Comparison of ENCODE assay signal across 11 mouse cellular contexts in the genomic region with DNA sequence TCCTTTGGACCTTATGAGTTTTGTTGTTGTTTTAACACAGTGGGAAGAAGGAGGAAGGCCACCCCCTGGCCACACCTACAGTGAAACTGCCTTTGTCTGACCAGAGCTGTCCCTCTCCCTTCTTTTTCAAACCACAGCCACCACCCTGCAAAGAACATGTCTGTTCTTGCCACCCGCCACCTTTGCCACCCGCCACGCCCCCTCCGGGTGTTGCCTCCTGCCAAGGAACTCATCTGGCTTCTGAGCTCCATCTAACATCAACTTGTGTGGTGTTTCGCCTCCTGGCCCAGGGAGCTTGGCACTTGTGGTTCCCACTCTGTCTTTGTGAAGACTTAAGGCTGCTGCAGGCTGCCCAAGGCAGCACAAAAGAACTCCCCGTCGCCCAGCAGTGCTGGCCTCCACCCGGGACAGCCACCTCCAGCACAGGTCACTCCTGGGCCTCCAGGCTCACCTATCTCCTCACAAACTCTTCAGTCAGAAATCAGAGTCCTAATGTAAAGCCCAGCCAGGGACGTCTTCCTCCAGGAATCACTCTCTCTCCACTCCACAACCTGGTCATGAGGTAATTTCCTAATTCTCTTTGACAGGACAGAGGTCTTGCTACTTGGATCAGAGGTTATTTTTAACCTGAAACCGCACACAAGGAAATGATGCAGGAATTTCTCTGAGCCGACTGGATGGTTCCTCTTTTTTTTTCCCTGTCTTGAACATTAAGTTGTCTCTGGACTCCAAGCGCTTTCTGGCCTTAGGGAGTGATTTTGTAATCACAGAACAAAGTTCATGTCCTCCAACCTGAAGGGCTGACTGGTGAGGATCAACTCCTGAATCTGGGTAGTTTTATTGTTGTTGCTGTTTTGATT. TPM values are rescaled to one million over a fixed set of nuclear protein-coding genes. Genes with fewer than 3 reads are reported as not detected.
DNase-seq lines count a peak whose midpoint lies in the region; ATAC-seq and TF ChIP-seq lines count a peak whose summit lies in the region.
"Had no signal": no experiment of that assay in that cellular context is flagged by ENCODE, and none has a peak within 500 bp of the region (broad histone marks: within the 10 kb centered on the region; RNA-seq: fewer than 3 reads in every experiment).

No protein-coding gene starts in this region.

- H3K4me3 ChIP-seq in forebrain, embryonic 10.5 days = no peak overlapping the region
- H3K4me3 ChIP-seq in forebrain, postnatal 0 days (ENCODE audit: low read depth, low read length) = no peak overlapping the region
- no peak overlapping the region for H3K4me3 ChIP-seq in kidney, embryonic 16.5 days (ENCODE audit: low read length)

- H3K4me1 ChIP-seq in forebrain, embryonic 10.5 days = peaks cover 34% of the 10 kb centered on the region
- H3K4me1 ChIP-seq in forebrain, postnatal 0 days (ENCODE audit: insufficient read depth) = no peaks in the 10 kb centered on the region
- H3K4me1 ChIP-seq in kidney, embryonic 16.5 days (ENCODE audit: insufficient read depth, low read length) = peaks cover 10% of the 10 kb centered on the region

- no peak for TF ChIP-seq CTCF in forebrain, postnatal 0 days (IDR thresholded peaks at IDR 0.05; ENCODE audit: low read depth)

- ATAC-seq in forebrain, postnatal 0 days = no peak
- no peak for ATAC-seq in kidney, embryonic 16.5 days (ENCODE audit: low FRiP score, low TSS enrichment)
- peak; percentile 78 for ATAC-seq in common myeloid progenitor, adult 5-6 weeks (replicated peaks; ENCODE audit: low read depth, poor library complexity, severe bottlenecking)
- peak; percentile 62 for ATAC-seq in monocyte, adult 5-6 weeks (replicated peaks; ENCODE audit: insufficient number of reproducible peaks, low FRiP score, low TSS enrichment, poor library complexity, severe bottlenecking)

- 76% methylated on average over 12 of the region's 12 CpGs for WGBS in forebrain, embryonic 10.5 days
- whole genome bisulfite sequencing in forebrain, postnatal 0 days = 74% methylated on average over 12 of the region's 12 CpGs
- WGBS in kidney, embryonic 16.5 days = 64% methylated on average over 12 of the region's 12 CpGs

- peak overlapping the region; percentile 67; the same call in 1 of the 2 replicates for H3K27ac ChIP-seq in forebrain, embryonic 10.5 days
- no peak overlapping the region for H3K27ac ChIP-seq in forebrain, postnatal 0 days (ENCODE audit: low read depth, low read length)
- no peak overlapping the region for H3K27ac ChIP-seq in kidney, embryonic 16.5 days (ENCODE audit: low read length)
- H3K27ac ChIP-seq: kidney, postnatal 0 days had no signal

- H3K27me3 ChIP-seq in forebrain, embryonic 10.5 days (ENCODE audit: poor library complexity, severe bottlenecking) = peaks cover 19% of the 10 kb centered on the region
- H3K27me3 ChIP-seq in forebrain, postnatal 0 days (ENCODE audit: insufficient read depth, low read length) = no peaks in the 10 kb centered on the region
- H3K27me3 ChIP-seq in kidney, embryonic 16.5 days (ENCODE audit: insufficient read depth, low read length) = peaks cover 3% of the 10 kb centered on the region; the same call in 1 of the 2 replicates

- no peak overlapping the region for H3K9ac ChIP-seq in forebrain, postnatal 0 days
- 0 out of 2 replicates have a peak overlapping the region, but pooled peaks have one; percentile 8 for H3K9ac ChIP-seq in kidney, embryonic 16.5 days (replicated peaks; ENCODE audit: low read length)

- H3K4me2 ChIP-seq in forebrain, postnatal 0 days (ENCODE audit: low read depth) = no peak overlapping the region
- H3K4me2 ChIP-seq in kidney, embryonic 16.5 days (replicated peaks; ENCODE audit: low read depth, low read length) = no peak overlapping the region

- no peaks in the 10 kb centered on the region for H3K36me3 ChIP-seq in forebrain, embryonic 10.5 days (replicated peaks)
- H3K36me3 ChIP-seq in forebrain, postnatal 0 days (ENCODE audit: insufficient read depth) = no peaks in the 10 kb centered on the region
- H3K36me3 ChIP-seq in kidney, embryonic 16.5 days (ENCODE audit: insufficient read depth, low read length) = no peaks in the 10 kb centered on the region

- no peaks in the 10 kb centered on the region for H3K9me3 ChIP-seq in forebrain, embryonic 10.5 days
- no peaks in the 10 kb centered on the region for H3K9me3 ChIP-seq in forebrain, postnatal 0 days (ENCODE audit: low read length)
- H3K9me3 ChIP-seq in kidney, embryonic 16.5 days (ENCODE audit: low read length) = no peaks in the 10 kb centered on the region

- no peak for DNase-seq in forebrain, embryonic 10.5 days (ENCODE audit: extremely low spot score, low spot score)
- DNase-seq in forebrain, postnatal 0 days = no peak
- no peak for DNase-seq in kidney, postnatal 14 days
- no peak for DNase-seq in cerebellum, adult 11-12 months
- DNase-seq in embryo, embryonic 10 days (ENCODE audit: low spot score) = no peak
- DNase-seq: gastrocnemius, postnatal 10 days; spleen, adult 18-20 months had no signal

RNA-seq across cellular contexts. Expression of a gene that starts 18.5 kb away (rescaled TPM):
- 0.07 and 0.21 TPM in 2 replicates for polyA plus RNA-seq in forebrain, embryonic 10.5 days (2016; fragmentation: Nextera tagmentation; extraction: Ambion mirVana)
- 7.3 and 8.5 TPM in 2 replicates for total RNA-seq in forebrain, postnatal 0 days (2014; rRNA removed)
- polyA plus RNA-seq in forebrain, postnatal 0 days (2015; fragmentation: Nextera tagmentation; extraction: Ambion mirVana) = 2.8 and 3.4 TPM in 2 replicates
- polyA plus RNA-seq in kidney, embryonic 16.5 days (2015; fragmentation: Nextera tagmentation; extraction: Ambion mirVana) = 0.06 and 0.21 TPM in 2 replicates
- total RNA-seq in common myeloid progenitor, adult 5-6 weeks (2017) = not detected in 2 replicates
- total RNA-seq in monocyte, adult 5-6 weeks (2017) = 12.4 to 20.2 TPM (median 15.5 TPM) in 3 replicates

Comparison
In these comparisons a context has a peak if more than half of its experiments do, and no peak if none do; other contexts are left out.
1. ATAC-seq: peak in common myeloid progenitor, adult 5-6 weeks (single experiment) and monocyte, adult 5-6 weeks (single experiment); none in forebrain, postnatal 0 days (single experiment) and kidney, embryonic 16.5 days (single experiment).